Mouse (Mus musculus) limb, embryonic 10.5 days (tissue): ENCODE results near the gene Uap1. TPM values are rescaled to one million over a fixed set of nuclear protein-coding genes. Genes with fewer than 3 reads are reported as not detected.

Source experiments
- polyA plus RNA-seq: library from polyadenylated mRNA; unstranded; fragments of >200 nt; fragmentation: Nextera tagmentation; extraction: Ambion mirVana; gene quantifications from 2 replicates; pipeline ENCODE4 v1.2.1, GENCODE M21; 2016

The Uap1 gene
- polyA plus RNA-seq, 1 experiment from 2014 or later: 57.7 TPM

Other genes with a start within 250 kb of the Uap1 start
- gene Ccdc190, start 246.3 kb downstream of the Uap1 start, polyA plus RNA-seq: not detected in 2 replicates
- 16.3 and 18.2 TPM in 2 replicates for gene Hsd17b7, start 205.7 kb downstream of the Uap1 start, polyA plus RNA-seq
- gene Ddr2, start 64.2 kb downstream of the Uap1 start, polyA plus RNA-seq: 68.4 and 91.8 TPM in 2 replicates
- 8.9 and 9.5 TPM in 2 replicates for gene Uhmk1, start 40.4 kb upstream of the Uap1 start, polyA plus RNA-seq
- 0.11 TPM in 1 of 2 replicates, not detected in the other for gene Sh2d1b2, start 57.8 kb upstream of the Uap1 start, polyA plus RNA-seq
- 0.05 TPM in 1 of 2 replicates, not detected in the other for gene Sh2d1b1, start 102.4 kb upstream of the Uap1 start, polyA plus RNA-seq
- gene Gm7694, start 131.4 kb upstream of the Uap1 start, polyA plus RNA-seq: 1.9 and 2.3 TPM in 2 replicates
- gene Spata46, start 133.8 kb upstream of the Uap1 start, polyA plus RNA-seq: 0.20 and 1.0 TPM in 2 replicates